Mouse (Mus musculus) gastrocnemius, adult 2 months (tissue): Measurements from ENCODE around the gene Vkorc1. TPM values are rescaled to one million over a fixed set of nuclear protein-coding genes. Genes with fewer than 3 reads are reported as not detected.
A peak's percentile ranks its signal among the peaks of the same experiment; 100 is the strongest.

Experiments
- DNase-seq: peaks from one replicate; pipeline ENCODE4 v3.0.0; 2022
- H3K27ac ChIP-seq: fragments of 200-600 bp; 2 replicates; pipeline ENCODE4 v1.8.1; 2022; ENCODE audit warnings: mild to moderate bottlenecking
- H3K4me3 ChIP-seq: fragments of 200-600 bp; 2 replicates; pipeline ENCODE4 v1.8.1; 2022; ENCODE audit warnings: mild to moderate bottlenecking, moderate library complexity
- CTCF ChIP-seq: fragments of 200-600 bp; IDR thresholded peaks from 2 replicates; pipeline ENCODE4 v1.8.1; 2022; ENCODE audit warnings: antibody characterized with exemption, mild to moderate bottlenecking, moderate library complexity
- intact Hi-C: fragments of 180-260 bp; cut with DNase I; formaldehyde crosslinking; loops from one replicate; pipeline ENCODE4 v1.15.1; 2025
- total RNA-seq, 2 experiments: library from RNA; stranded (reverse); gene quantifications; 2 replicates each; pipeline ENCODE4 v1.2.3; 2021

The Vkorc1 gene
- total RNA-seq, 2 experiments from 2014 or later: 9.2 to 12.6 TPM

DNA sequence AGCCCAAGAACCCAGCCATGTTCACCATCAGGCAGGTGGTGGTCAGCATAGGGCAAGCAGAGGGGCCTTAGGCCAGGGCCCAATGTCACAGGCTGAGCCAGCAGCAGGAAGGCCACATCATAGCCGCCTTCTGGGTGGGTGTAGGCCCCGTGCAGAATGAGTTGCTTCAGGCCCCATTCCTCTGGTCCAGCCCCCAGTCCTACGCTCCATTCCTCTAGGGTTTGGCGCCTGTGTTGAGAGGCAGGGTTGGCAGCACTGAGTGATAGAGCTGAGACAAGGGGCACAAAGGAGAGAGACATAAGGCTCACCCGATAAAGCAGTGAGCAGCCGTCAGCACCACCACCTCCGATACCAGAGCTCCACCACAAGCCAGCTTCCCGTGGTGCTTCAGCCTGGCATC is 8.2 kb downstream of the Vkorc1 start:
- H3K27ac ChIP-seq: peak overlapping the region; percentile 81
- no peak for DNase-seq
- no peak overlapping the region for H3K4me3 ChIP-seq
- no peak for TF ChIP-seq CTCF
- intact Hi-C loops: no loop called here

DNA sequence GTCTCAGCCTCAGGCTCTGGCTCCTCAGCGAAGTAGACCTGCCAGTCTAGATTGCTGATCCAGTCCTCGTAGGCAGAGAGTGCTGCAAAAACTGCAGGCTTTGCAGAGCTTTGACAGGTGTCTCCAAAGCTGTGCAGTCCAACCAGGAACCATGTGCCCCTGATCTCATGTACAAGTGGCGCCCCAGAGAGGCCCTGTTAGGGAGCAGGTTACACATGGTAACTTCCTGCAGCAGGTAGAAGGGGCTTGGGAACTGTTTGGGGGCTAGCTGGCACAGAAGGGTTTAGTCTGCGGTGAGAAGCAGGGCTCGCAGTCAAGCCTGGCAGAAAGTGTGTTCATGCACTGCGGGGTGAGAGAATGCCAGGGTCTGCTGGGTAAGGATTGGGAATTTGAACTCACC is 8.9 kb downstream of the Vkorc1 start:
- no peak for DNase-seq
- peak overlapping the region; percentile 81 for H3K27ac ChIP-seq
- H3K4me3 ChIP-seq: 0 out of 2 replicates have a peak overlapping the region, but pooled peaks have one; percentile 5
- intact Hi-C loops: no loop called here
- TF ChIP-seq CTCF: no peak

DNA sequence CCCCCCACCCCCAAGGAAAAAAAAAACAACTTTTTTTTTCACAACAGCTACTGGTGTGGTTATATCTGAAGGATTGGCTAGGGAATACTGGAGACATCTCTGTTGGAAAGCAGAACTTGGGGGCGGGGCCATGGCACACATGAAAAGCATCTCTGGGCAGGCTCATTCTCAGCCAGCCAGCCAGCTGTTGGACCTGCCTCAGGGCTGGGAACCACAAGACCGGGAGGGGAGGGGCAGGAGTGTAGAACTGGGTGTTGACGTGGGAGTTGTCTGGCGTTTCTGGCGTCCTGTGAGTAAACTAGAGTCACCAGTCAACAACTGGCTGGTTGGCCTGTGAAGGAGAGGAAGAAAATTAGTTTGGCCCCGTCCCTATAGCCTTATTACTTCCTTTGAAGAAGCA is 9.5 kb downstream of the Vkorc1 start:
- H3K27ac ChIP-seq: peak overlapping the region; percentile 81
- H3K4me3 ChIP-seq: no peak overlapping the region
- TF ChIP-seq CTCF: no peak
- intact Hi-C loops: no loop called here
- DNase-seq: peak; percentile 87

DNA sequence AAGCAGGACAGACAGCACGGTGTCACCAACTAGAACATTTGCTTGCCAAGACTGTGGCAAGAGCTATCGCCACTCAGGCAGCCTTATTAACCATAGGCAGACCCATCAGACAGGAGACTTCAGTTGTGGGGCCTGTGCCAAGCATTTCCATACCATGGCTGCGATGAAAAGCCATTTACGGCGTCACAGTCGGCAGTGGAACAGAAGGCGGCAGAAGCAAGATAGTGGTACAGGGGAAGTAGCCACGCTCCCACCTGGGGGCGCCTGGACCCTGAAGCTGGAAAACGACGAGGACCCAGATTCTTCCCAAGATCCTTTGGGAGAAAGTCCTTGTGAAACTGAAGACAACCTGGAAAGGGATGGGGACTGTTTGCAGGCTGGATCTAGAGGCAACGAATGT is 15.0 kb downstream of the Vkorc1 start:
- H3K4me3 ChIP-seq: no peak overlapping the region
- intact Hi-C loops: no loop called here
- H3K27ac ChIP-seq: no peak overlapping the region
- TF ChIP-seq CTCF: no peak
- no peak for DNase-seq

DNA sequence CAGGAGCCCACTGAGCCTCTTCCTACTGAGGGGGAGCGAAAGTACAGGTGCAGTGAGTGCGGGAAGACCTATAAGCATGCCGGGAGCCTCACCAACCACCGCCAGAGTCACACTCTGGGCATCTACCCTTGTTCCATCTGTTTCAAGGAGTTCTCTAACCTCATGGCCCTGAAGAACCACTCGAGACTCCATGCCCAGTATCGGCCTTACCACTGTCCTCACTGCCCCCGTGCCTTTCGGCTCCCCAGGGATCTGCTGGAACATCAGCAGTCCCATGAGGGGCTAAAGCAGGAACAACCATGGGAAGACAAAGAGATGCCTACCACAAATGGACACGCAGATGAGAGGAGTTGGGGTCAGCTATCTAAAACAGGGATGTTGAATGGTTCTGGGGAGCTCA is 16.1 kb downstream of the Vkorc1 start:
- H3K4me3 ChIP-seq: no peak overlapping the region
- H3K27ac ChIP-seq: no peak overlapping the region
- intact Hi-C loops: loop anchor here (5.0 kb wide), 1 partner anchor 33 kb away; the partner anchor contains the start of gene Kat8
- no peak for TF ChIP-seq CTCF
- no peak for DNase-seq

DNA sequence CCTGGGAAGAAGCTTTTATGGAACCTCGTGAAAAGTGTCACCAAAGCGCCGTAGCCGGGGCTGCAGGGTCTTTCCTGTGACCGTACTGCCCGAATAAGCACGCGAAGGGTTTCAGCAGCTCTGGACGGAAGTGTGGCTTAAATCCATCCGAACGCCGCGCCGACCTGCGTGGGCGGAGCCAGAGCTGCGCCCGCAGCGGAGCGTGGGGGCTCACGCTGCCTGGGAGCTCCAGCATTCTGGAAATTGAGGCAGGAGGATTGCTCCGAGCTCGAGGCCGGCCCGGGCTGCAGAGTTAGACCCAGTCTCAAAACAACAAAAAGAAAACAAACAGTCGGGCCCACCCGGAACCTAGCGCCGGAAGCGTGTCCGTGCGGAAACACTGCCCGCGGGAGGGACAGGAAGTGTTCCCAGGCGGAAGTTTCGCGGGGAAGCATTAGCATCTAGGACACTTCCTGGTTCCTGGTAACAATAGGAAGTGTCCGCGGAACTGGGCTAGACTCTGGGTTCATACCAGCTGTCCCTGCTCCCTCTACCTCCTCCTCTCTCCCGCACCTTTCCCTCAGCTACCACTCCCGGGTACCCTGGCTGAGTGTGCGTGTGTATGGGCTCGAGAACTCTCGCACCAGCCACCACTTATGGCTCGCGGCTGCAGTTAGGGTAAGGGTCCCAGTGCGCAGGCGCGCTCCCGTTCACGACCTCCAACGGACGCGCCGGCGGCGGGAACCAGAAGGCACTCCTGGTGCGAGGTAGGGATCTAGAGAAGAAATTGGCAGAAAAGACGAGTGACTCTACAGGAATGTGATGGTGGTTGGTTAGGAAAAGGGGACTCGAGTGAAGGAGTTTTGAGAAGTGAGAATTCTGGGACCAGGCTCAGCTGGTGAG is 18.7 kb downstream of the Vkorc1 start, which contains the start of gene Zfp668:
Gene Zfp668 (minus strand): TSS at position 362 of the 882 bp plus-strand sequence.
- peak within 1 kb of the TSS; percentile 96 for H3K4me3 ChIP-seq
- H3K27ac ChIP-seq: peak within 1 kb of the TSS; percentile 99
- intact Hi-C loops: loop anchor here (5.0 kb wide), 1 partner anchor 36 kb away; the partner anchor contains the start of gene Kat8
- TF ChIP-seq CTCF: no peak
- DNase-seq: peak; percentile 94

DNA sequence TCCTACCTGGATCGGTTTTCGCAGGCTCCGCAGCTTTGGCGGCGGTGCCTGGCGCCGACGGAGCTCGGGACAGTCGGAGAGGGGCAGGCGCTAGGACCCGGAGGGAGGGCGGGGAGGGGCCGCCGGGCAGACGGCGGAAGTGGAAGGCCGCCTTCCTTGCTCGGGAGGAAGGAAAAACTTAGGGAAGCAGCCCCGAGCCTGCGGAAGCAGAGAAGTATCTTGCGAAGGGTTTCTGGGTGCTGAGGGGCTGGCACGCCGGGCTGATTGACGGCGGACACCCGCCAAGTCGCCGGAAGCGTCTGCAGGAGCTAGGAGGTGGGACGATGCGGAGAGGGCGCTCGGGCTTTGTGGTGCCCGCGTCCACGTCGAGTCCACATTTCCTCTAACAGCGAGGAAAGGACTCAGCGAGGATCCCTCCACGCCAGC is 19.4 kb downstream of the Vkorc1 start, which contains the start of gene Zfp646:
Gene Zfp646 (plus strand): TSS at position 181 of the 426 bp plus-strand sequence.
- Histone ChIP-seq H3K27ac (peak within 1 kb of the TSS; percentile 99), H3K4me3 (peak within 1 kb of the TSS; percentile 96)
- intact Hi-C loops: loop anchor here (5.0 kb wide), 1 partner anchor 36 kb away; the partner anchor contains the start of gene Kat8
- peak; percentile 86 for DNase-seq
- TF ChIP-seq CTCF: no peak

DNA sequence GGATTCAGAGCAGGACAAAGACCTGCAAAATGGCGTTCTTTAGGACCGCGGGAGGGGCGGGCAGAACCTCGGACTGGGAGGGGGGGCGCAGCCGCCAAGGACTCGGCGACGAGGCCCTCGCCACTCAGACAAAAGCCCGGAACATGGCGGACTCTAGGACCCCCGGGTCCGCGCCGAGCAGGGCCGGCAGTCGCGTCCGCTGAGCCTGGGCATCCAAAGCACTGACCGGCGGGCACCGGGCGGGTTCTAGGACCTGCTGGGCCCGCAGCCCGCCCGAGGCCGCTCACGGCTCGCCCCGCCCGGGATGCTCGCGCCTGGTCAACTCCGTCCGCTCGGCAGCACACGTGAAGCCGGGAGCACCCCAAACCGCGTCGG is 19.8 kb downstream of the Vkorc1 start:
- peak; percentile 95 for DNase-seq
- intact Hi-C loops: loop anchor here (1.0 to 5.0 kb wide), 3 partner anchors 35 to 75 kb away; partner anchors contain the start of genes Hsd3b7 and Kat8
- TF ChIP-seq CTCF: no peak
- peak overlapping the region; percentile 96 for H3K4me3 ChIP-seq
- H3K27ac ChIP-seq: peak overlapping the region; percentile 99

DNA sequence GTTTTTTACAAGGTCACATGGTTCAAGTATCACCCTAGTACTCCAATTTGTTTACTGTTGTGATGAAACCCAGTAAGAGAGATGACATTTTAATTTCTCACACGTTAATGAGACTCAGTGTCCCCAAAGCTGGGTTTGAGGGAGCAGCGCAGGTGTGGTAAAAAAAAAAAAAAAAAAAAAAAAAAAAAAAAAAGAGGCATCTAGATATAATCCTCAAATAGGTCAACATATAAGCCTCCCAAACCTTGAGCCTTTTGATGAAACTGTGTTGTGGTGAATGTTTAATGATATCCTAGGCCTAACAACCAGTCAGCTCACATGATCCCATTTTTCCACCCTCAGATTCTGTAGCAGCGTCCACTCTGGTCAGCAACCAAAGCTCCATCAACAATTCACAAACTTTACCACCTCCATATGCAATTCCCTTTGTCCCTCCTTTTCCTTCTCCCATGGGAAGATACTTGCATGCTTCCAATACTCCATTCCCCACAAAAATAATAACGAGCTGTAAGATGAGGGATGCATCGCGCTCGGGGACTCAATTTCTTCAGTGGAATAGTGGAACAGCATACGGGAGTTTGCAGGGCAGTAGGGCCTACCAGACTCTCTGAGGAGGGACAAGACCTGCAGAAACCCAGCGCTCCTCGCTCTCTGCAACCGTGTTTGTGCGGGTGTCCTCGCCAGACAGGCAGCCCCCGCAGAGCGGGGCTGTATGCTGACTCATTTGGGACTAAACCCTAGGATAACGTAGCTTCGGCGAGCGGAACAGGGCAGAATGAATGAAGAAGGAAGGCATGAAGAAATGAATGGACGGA is 20.4 kb downstream of the Vkorc1 start:
- no peak for DNase-seq
- TF ChIP-seq CTCF: no peak
- Histone ChIP-seq H3K4me3 (peak overlapping the region; percentile 96), H3K27ac (peak overlapping the region; percentile 99)
- intact Hi-C loops: loop anchor here (1.0 to 5.0 kb wide), 3 partner anchors 34 to 75 kb away; partner anchors contain the start of genes Hsd3b7 and Kat8

DNA sequence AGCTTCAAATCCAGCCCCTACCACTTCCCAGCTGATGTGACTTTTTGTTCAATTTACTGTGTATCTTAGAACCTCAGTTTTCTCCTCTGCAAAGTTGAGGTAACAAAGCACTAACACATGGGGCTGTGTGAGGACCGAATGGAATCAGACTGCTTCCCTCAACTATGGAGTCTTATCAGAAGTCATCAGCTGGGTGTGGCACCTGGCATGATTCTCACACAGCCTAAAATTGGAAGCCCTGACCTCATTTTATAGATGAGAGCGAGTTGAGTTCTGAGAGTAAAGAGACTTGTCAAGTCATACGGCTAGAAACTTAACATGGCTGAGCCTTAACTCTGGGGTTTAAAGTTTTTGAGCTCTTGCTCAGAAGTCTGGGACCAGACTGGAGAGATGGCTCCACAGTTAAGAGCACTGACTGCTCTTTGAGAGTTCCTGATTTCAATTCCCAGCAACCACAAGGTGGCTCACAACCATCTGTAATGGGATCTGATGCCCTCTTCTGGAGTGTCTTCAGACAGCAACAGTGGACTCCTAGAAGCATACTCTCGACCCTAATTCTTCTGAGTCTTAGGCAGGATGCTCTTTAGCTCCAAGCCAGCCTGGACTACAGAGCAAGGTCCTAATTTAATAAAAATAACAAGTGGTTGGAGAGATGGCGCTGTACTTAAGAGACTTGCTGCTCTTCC is 25.1 kb downstream of the Vkorc1 start:
- Histone ChIP-seq H3K4me3 (no peak overlapping the region), H3K27ac (peak overlapping the region; percentile 73)
- intact Hi-C loops: no loop called here
- peak; percentile 36; the same call in 1 of the 2 replicates for TF ChIP-seq CTCF
- no peak for DNase-seq

DNA sequence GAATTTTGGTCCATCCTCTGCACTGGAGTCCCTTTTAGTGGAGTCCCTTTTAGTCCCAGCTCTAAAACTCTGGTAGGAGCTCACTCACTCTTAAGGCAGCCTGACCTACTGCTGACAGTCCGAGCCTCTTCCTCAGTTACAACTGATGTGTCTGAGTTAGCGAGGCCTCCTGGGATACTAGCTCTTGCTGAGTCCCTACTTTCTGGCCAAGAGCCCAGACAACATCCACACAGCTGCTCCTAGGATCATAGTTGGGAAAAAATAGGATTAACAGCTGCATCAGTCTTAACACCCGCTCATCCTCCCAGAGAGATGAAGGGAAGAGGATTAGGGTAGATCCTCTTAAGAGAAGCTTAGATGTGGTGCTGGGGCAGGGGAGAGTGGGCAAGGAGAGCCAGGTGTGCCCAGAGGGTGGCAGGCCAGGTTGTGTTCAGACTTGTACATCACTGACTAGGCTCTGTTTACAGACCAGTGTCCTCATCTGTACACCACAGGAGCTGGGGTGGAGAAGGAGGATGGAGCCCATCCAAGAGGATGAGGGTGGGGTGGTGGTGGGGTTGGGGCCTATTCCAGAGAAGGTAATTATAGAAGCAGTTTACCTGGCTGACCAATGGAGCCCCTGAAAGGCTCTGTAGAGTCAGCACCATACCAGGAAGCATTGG is 26.1 kb downstream of the Vkorc1 start:
- TF ChIP-seq CTCF: no peak
- Histone ChIP-seq H3K27ac (peak overlapping the region; percentile 73), H3K4me3 (no peak overlapping the region)
- peak; percentile 54 for DNase-seq
- intact Hi-C loops: no loop called here

DNA sequence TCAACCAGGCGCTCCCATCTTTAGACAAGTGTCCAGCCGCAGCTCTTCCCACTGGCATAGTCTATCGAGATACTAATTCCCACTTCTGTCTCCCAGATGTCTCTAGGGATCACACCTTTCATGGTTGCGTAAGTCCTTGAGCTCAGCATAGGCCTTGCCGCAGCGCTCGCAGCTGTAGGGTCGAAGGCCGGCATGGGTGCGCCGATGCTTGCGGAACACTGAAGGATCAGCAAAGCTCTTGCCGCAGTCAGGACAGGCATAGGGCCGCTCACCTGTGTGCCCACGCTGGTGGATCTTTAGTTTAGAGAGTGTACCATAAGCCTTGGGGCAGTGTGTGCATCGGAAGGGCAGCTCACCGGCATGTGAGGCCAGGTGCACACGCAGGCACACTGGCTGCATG is 27.8 kb downstream of the Vkorc1 start:
- Histone ChIP-seq H3K4me3 (no peak overlapping the region), H3K27ac (no peak overlapping the region)
- DNase-seq: no peak
- intact Hi-C loops: no loop called here
- no peak for TF ChIP-seq CTCF
